Comparison of ENCODE assay signal across 14 mouse cellular contexts in genomic region chr4:83798674-83799430, GRCm38 (mm10).
A peak's percentile ranks its signal among the peaks of the same experiment; 100 is the strongest.
DNase-seq lines count a peak whose midpoint lies in the region; ATAC-seq lines count a peak whose summit lies in the region.
"Had no signal": no experiment of that assay in that cellular context is flagged by ENCODE, and none has a peak within 500 bp of the region (broad histone marks: within the 10 kb centered on the region; RNA-seq: fewer than 3 reads in every experiment).

No protein-coding gene starts in this region.

- no peaks in the 10 kb centered on the region; the same call in 1 of the 2 replicates for H3K27me3 ChIP-seq in heart, embryonic 15.5 days
- H3K27me3 ChIP-seq in intestine, embryonic 16.5 days (replicated peaks; ENCODE audit: control insufficient read depth, insufficient read depth, low read length), result no peaks in the 10 kb centered on the region
- H3K27me3 ChIP-seq: hindbrain, embryonic 12.5 days had no signal

- no peaks in the 10 kb centered on the region for H3K36me3 ChIP-seq in heart, embryonic 15.5 days
- no peaks in the 10 kb centered on the region for H3K36me3 ChIP-seq in intestine, embryonic 16.5 days (ENCODE audit: control insufficient read depth, insufficient read depth, low read length)
- H3K36me3 ChIP-seq: embryonic facial prominence, embryonic 15.5 days; hindbrain, embryonic 12.5 days had no signal

- peak overlapping the region; percentile 11; the same call in 1 of the 2 replicates for H3K4me2 ChIP-seq in heart, embryonic 15.5 days
- H3K4me2 ChIP-seq in intestine, embryonic 16.5 days (ENCODE audit: low read depth, low read length), result 0 out of 2 replicates have a peak overlapping the region, but pooled peaks have one; percentile 8
- H3K4me2 ChIP-seq: embryonic facial prominence, embryonic 15.5 days; hindbrain, embryonic 12.5 days; midbrain, embryonic 11.5 days had no signal

- H3K9me3 ChIP-seq in heart, embryonic 15.5 days (replicated peaks), result no peaks in the 10 kb centered on the region
- no peaks in the 10 kb centered on the region for H3K9me3 ChIP-seq in intestine, embryonic 16.5 days (ENCODE audit: control insufficient read depth, low read length)
- H3K9me3 ChIP-seq: embryonic facial prominence, embryonic 15.5 days; hindbrain, embryonic 12.5 days had no signal

- no peak for DNase-seq in heart, adult 18-20 months
- DNase-seq in lung, postnatal 10 days, result peak; percentile 2
- no peak for DNase-seq in lung, postnatal 4 days
- DNase-seq in spleen, postnatal 10 days (ENCODE audit: low spot score in 2 of 2), result peak; percentile 21 to 75
- DNase-seq in retina, embryonic 14.5 days (ENCODE audit: low spot score), result no peak
- DNase-seq in adipocyte (ENCODE audit: low spot score), result no peak
- DNase-seq: cerebellum, adult 9-10 months; layer of hippocampus, adult 9-11 months; right cerebral cortex, adult 18-20 months had no signal

- no peak overlapping the region for H3K27ac ChIP-seq in heart, embryonic 15.5 days
- no peak overlapping the region for H3K27ac ChIP-seq in intestine, embryonic 16.5 days (ENCODE audit: low read length)
- H3K27ac ChIP-seq: embryonic facial prominence, embryonic 15.5 days; hindbrain, embryonic 12.5 days had no signal

- no peak overlapping the region for H3K9ac ChIP-seq in heart, embryonic 15.5 days
- no peak overlapping the region for H3K9ac ChIP-seq in intestine, embryonic 16.5 days (ENCODE audit: low read depth, low read length)
- H3K9ac ChIP-seq: embryonic facial prominence, embryonic 15.5 days; hindbrain, embryonic 12.5 days had no signal

- ATAC-seq in heart, embryonic 15.5 days (replicated peaks; ENCODE audit: insufficient number of reproducible peaks, insufficient read depth, low FRiP score, low read depth), result no peak
- ATAC-seq in intestine, embryonic 16.5 days, result peak; percentile 81

- H3K4me3 ChIP-seq in heart, embryonic 15.5 days, result no peak overlapping the region
- no peak overlapping the region for H3K4me3 ChIP-seq in intestine, embryonic 16.5 days (ENCODE audit: low read length)
- H3K4me3 ChIP-seq: embryonic facial prominence, embryonic 15.5 days; hindbrain, embryonic 12.5 days had no signal

- no peaks in the 10 kb centered on the region for H3K4me1 ChIP-seq in heart, embryonic 15.5 days (replicated peaks)
- H3K4me1 ChIP-seq in intestine, embryonic 16.5 days (ENCODE audit: control insufficient read depth, insufficient read depth, low read length), result no peaks in the 10 kb centered on the region; the same call in 1 of the 2 replicates
- H3K4me1 ChIP-seq: embryonic facial prominence, embryonic 15.5 days had no signal

- 47% methylated on average over 21 of the region's 21 CpGs for WGBS in heart, embryonic 15.5 days
- 48% methylated on average over 21 of the region's 21 CpGs for WGBS in intestine, embryonic 16.5 days

Comparison
In these comparisons a context has a peak if more than half of its experiments do, and no peak if none do; other contexts are left out.
1. DNase-seq: peak in lung, postnatal 10 days (single experiment) and spleen, postnatal 10 days (2 of 2); none in heart, adult 18-20 months (0 of 2), lung, postnatal 4 days (0 of 2), retina, embryonic 14.5 days (single experiment) and adipocyte (single experiment).